Mouse (Mus musculus) lung, postnatal 0 days (tissue): ENCODE results near the gene Acot5. TPM values are rescaled to one million over a fixed set of nuclear protein-coding genes. Genes with fewer than 3 reads are reported as not detected.

Source experiments
- ATAC-seq: fragments of 200-750 bp; cut with Nextera tagmentation; 2 replicates; pipeline ENCODE4 v1.8.0; 2017; ENCODE audit warnings: moderate library complexity
- DNase-seq: peaks from one replicate; pipeline ENCODE4 v3.0.0-alpha.2; 2016; ENCODE audit warnings: low spot score
- H3K27ac ChIP-seq: fragments of 300-500 bp; sonication (generic); 2 replicates; pipeline ENCODE4 v1.5.1; 2014; ENCODE audit warnings: antibody characterized with exemption, mild to moderate bottlenecking, low read length, mixed read lengths
- H3K27me3 ChIP-seq: fragments of 300-500 bp; sonication (generic); replicated peaks from 2 replicates; pipeline ENCODE4 v1.6.1; 2014; ENCODE audit warnings: low read length, mixed read lengths; ENCODE audit not compliant: insufficient read depth
- H3K36me3 ChIP-seq: fragments of 300-500 bp; sonication (generic); 2 replicates; pipeline ENCODE4 v1.6.1; 2014; ENCODE audit warnings: low read length, mixed read lengths; ENCODE audit not compliant: insufficient read depth
- H3K4me1 ChIP-seq: fragments of 300-500 bp; sonication (generic); 2 replicates; pipeline ENCODE4 v1.6.1; 2014; ENCODE audit warnings: antibody characterized with exemption, low read depth, low read length, mixed read lengths; ENCODE audit not compliant: insufficient read depth
- H3K4me2 ChIP-seq: fragments of 300-500 bp; sonication (generic); replicated peaks from 2 replicates; pipeline ENCODE4 v1.6.1; 2014; ENCODE audit warnings: low read depth, mild to moderate bottlenecking, low read length, moderate library complexity, mixed read lengths
- H3K4me3 ChIP-seq: fragments of 300-500 bp; sonication (generic); 2 replicates; pipeline ENCODE4 v1.5.1; 2014; ENCODE audit warnings: low read depth, low read length
- H3K9ac ChIP-seq: fragments of 300-500 bp; sonication (generic); replicated peaks from 2 replicates; pipeline ENCODE4 v1.6.1; 2014; ENCODE audit warnings: low read depth, mild to moderate bottlenecking
- H3K9me3 ChIP-seq: fragments of 300-500 bp; sonication (generic); 2 replicates; pipeline ENCODE4 v1.6.1; 2016; ENCODE audit warnings: low read length, mixed read lengths
- CTCF ChIP-seq: IDR thresholded peaks from 2 replicates; pipeline ENCODE4 v1.5.1; 2016; ENCODE audit warnings: antibody characterized with exemption, mild to moderate bottlenecking
- EP300 ChIP-seq: IDR thresholded peaks from 2 replicates; pipeline ENCODE4 v1.6.1; 2016; ENCODE audit warnings: antibody characterized with exemption, mild to moderate bottlenecking, control low read depth
- WGBS: fragments of 180-500 bp; shearing (Covaris S2); extraction: QIAGEN DNeasy Blood & Tissue Kit; methylation state at CpG from one replicate; pipeline ENCODE4 v1.1.7; 2014; 5-methylcytosine and 5-hydroxymethylcytosine counted together
- polyA plus RNA-seq: library from polyadenylated mRNA; unstranded; fragments of >200 nt; fragmentation: Nextera tagmentation; extraction: Ambion mirVana; gene quantifications from 2 replicates; pipeline ENCODE4 v1.2.1, GENCODE M21; 2015

Gene Acot5
- polyA plus RNA-seq, 1 experiment from 2014 or later: not detected

DNA sequence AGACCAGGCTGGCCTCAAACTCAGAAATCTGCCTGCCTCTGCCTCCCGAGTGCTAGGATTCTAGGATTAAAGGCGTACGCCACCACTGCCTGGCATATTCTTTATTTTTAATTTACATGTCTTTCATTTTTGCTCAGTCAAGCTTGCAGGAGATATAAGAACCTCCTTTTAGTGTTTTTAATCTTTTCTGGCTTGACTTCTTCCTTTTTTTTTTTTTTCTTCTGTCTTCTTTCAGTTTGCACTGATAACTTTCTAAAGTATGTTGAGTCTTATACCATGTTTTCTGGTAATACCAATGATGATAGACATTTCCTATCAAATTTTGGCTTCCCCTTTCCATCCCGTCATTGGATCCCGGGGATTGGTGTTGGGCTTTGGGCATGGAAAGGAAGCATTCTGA lies 50.5 kb downstream of the Acot5 start:
- no peak for ATAC-seq
- TF ChIP-seq CTCF (no peak), EP300 (no peak)
- Histone ChIP-seq H3K9ac (no peak overlapping the region), H3K4me3 (no peak overlapping the region), H3K4me1 (peaks cover 4% of the 10 kb centered on the region; the same call in 1 of the 2 replicates), H3K36me3 (no peaks in the 10 kb centered on the region), H3K9me3 (no peaks in the 10 kb centered on the region), H3K27me3 (no peaks in the 10 kb centered on the region), H3K4me2 (no peak overlapping the region), H3K27ac (no peak overlapping the region)
- WGBS: 96% methylated on average over 5 of the region's 5 CpGs
- no peak for DNase-seq

Other genes starting within 250 kb of the Acot5 start
- 52.6 and 57.8 TPM in 2 replicates for gene Numb, start 147.4 kb upstream of the Acot5 start, polyA plus RNA-seq
- 11.7 and 11.9 TPM in 2 replicates for gene Riox1, start 118.7 kb upstream of the Acot5 start, polyA plus RNA-seq
- gene Heatr4, start 84.5 kb upstream of the Acot5 start, polyA plus RNA-seq: not detected in 2 replicates
- gene Acot2, start 81.5 kb upstream of the Acot5 start, polyA plus RNA-seq: 79.7 and 99.8 TPM in 2 replicates
- gene Acot1, start 59.8 kb upstream of the Acot5 start, polyA plus RNA-seq: 164 and 195 TPM in 2 replicates
- gene Acot4, start 30.9 kb upstream of the Acot5 start, polyA plus RNA-seq: 0.12 and 0.13 TPM in 2 replicates
- not detected in 2 replicates for gene Gm49366, start 30.4 kb upstream of the Acot5 start, polyA plus RNA-seq
- gene Acot3, start 17.2 kb upstream of the Acot5 start, polyA plus RNA-seq: not detected in 2 replicates
- 1.1 and 1.3 TPM in 2 replicates for gene Acot6, start 31.3 kb downstream of the Acot5 start, polyA plus RNA-seq
- 3.1 and 4.5 TPM in 2 replicates for gene Dnal1, start 45.0 kb downstream of the Acot5 start, polyA plus RNA-seq
- gene Pnma1, start 79.2 kb downstream of the Acot5 start, polyA plus RNA-seq: 1.9 and 2.9 TPM in 2 replicates
- gene Elmsan1, start 149.6 kb downstream of the Acot5 start, polyA plus RNA-seq: 5.9 and 6.7 TPM in 2 replicates
- 26.3 and 28.0 TPM in 2 replicates for gene Ptgr2, start 215.9 kb downstream of the Acot5 start, polyA plus RNA-seq
- 44.9 and 49.0 TPM in 2 replicates for gene Zfp410, start 247.5 kb downstream of the Acot5 start, polyA plus RNA-seq